Mouse (Mus musculus): Measurements from ENCODE around the gene Frrs1l. TPM values are rescaled to one million over a fixed set of nuclear protein-coding genes. Genes with fewer than 3 reads are reported as not detected.

Gene Frrs1l
- polyA plus RNA-seq, 1 experiment = not detected

GRCm38 (mm10) chr4:56989431-56990214 lies 568 bp downstream of the Frrs1l start:
- DNase-seq (ENCODE audit: low read depth) = no peak

DNA sequence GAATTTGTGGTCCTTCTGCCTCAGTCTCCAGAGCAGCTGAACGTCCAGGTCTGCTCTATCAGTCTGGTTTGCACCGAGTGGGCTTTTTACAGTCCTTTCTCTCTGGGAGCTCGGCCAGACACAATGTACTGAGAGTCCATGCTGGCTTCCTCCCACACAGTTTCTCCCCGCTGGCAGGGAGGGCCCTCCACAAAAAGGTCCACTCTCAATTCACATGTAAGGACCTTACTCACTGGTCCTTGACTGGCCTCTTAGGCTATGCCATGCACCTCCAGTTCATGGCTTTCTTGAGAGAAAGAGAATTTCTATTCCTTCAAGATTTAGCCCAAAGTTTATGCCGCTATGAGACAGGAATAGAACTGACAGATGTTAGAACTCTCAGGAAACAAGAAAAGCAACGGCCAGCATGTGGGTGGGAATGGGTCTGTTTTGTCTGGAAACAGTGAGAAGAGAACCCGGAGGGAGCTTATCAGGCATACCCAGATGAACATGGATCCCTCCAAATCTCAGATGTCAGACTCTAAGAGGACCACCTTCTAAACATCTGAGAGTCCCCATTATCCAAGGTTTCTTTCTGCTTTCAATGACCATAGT lies 24.5 kb downstream of the Frrs1l start:
- no peak for DNase-seq (ENCODE audit: low read depth)

DNA sequence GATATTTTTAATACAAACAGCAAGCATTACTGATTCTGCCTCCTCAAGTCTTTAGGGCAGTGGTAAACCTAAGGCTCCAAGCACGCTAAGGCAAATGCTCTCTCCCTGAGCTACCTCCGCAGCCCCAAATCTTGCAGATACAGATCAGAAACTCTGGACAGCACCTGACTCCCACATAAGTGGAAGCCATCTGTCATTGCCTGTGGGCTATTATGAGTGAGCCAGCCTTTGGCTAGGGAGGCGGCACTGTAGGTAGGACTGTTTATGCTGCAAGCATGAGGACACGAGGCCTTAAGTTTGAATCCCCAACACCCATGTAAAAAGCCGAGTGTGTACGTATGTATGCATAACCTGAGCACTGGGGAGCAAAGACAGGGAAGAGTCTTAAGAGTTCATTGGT lies 26.5 kb downstream of the Frrs1l start:
- no peak for DNase-seq (ENCODE audit: low read depth)

DNA sequence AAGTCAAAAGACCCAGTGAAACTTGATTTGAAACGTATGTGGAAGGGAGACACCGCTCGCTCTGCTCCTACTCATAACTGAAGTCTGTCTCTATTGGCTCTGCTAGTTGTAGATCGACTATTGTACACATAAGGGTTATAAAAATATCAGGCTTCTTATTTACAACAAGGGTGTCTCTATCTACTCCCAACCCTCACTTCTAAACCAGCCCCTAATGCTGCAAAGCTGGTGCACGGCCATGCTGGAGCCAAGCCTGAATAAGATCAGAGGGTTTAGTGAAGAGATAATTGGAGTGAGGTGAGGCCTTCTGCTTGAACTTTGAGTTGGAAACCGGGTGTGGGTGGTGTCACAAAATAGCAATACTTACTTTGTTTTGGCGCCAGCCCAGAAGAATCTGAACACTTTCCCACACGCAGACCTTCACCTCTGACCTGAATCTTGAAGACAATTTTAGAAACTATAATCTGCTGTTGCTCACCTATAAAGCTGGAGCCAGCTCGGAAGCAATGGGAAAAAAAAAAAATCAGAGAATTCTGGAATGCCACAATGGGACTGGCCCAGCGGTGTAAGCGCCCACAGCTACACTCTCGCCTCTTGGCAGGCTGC lies 28.8 kb downstream of the Frrs1l start:
- peak; percentile 49 for DNase-seq (ENCODE audit: low read depth)

DNA sequence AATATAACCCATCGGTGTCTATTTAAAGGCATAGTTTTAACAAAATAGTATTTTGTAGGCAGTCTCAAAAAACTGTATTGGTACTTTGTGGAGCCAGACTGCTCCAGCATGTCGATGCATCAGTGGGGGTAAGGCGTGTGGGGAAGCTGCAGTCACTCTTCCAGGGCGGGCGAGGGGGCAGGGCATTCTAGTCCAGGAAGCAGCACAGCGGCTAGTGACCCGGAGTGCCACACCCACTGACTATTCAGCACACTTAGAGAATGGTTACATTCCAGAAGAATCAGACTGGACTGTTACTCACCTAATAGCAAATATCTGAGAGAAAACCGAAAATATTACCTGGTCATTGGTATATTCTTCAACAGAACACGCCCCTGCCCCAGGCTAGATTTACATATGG lies 32.7 kb downstream of the Frrs1l start:
- DNase-seq (ENCODE audit: low read depth) = no peak

- no peak for DNase-seq (ENCODE audit: low read depth)
Measured at GRCm38 (mm10) chr4:56953235-56953634, 37.0 kb downstream of the Frrs1l start.

DNA sequence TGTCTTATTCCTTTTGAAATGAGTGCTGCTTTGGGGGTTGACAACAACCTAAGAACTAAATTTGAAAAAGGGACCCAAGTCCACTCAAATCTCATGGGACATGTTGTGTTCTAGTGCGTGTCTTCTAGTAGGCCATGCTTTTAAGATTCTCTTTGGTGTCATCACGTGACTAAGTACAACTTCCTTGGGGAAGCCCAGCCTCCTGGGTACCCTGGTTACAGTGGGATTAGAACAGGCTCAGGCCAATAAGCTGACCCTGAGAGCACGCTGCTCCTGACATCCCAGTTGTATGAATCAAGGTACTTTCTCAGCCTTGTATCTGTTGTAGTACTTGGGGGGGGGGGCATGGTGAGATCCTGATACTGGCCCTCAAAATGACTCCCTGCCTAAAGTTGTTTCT lies 38.5 kb downstream of the Frrs1l start:
- DNase-seq (ENCODE audit: low read depth) = no peak

DNA sequence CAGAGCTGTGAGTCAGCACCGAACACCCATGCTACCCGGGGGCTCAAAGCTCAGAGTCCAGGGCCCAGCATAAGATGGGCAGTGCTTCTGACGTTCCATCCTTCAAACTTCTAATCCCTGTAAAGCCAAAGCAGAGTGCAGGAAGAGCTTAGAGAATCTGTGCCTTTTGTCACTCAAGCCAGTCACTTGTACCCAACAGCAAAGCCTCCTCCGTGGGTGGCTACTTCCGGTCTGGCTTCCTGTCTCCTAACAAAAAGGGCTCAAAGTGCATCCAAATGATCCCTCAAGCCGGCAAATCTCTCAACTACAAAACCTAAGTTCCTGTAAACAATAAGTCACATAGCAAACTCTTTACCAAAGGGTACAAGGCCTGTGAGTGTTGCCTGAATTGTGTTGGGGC lies 40.7 kb downstream of the Frrs1l start:
- no peak for DNase-seq (ENCODE audit: low read depth)

- DNase-seq (ENCODE audit: low read depth) = peak; percentile 60
Measured at GRCm38 (mm10) chr4:56946641-56947640, 43.2 kb downstream of the Frrs1l start, which contains the start of gene Tmem245. Gene Tmem245, minus strand, starts transcription at chr4:56947437.

- DNase-seq (ENCODE audit: low read depth) = no peak
Measured at GRCm38 (mm10) chr4:56946180-56946579, 44.0 kb downstream of the Frrs1l start.

DNA sequence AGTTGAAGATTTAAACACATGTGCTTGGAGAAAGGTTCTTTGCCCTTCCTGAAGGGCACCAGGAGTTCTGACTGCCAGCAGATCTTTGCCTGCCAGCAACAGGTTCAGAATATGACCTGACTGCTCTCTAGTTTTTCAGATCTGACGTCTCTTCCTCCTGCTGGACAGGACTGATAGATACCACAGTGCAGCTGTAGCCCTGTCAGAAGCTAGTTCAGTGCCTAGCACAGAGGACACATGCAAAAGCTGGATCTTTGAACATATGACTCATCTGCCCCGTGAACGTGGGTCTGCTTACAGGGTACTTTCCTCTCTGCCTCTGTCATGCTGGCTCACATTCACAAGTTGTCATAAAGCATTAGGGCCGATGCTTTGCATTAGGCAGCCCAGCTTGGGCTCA lies 45.9 kb downstream of the Frrs1l start:
- DNase-seq (ENCODE audit: low read depth) = no peak

DNA sequence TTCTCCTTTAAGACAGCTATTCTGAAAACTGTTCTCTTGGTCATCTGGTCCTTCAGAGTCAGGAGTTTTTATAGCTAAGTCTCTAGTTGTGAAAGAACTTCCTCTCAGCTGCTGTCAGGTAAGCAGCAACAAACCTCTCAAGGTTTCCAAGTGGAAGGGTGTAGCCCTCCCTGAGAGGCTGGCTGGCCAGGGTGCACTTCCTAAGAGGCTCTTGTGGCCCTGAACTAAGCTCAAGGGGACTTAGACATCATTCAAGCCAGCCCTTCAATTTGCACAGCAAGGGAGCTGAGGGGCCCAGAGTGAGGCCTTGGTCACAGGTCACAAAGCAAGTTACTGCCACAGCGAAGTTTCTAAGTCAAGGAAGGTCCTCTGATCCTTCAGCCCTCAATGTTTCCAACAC lies 46.9 kb downstream of the Frrs1l start:
- no peak for DNase-seq (ENCODE audit: low read depth)

- no peak for DNase-seq (ENCODE audit: low read depth)
Measured at GRCm38 (mm10) chr4:56942567-56942966, 47.6 kb downstream of the Frrs1l start.

GRCm38 (mm10) chr4:56941481-56941880 lies 48.7 kb downstream of the Frrs1l start:
- DNase-seq (ENCODE audit: low read depth) = no peak

- no peak for DNase-seq (ENCODE audit: low read depth)
Measured at GRCm38 (mm10) chr4:56937136-56937535, 53.1 kb downstream of the Frrs1l start.

GRCm38 (mm10) chr4:56935327-56935726 lies 54.9 kb downstream of the Frrs1l start:
- DNase-seq (ENCODE audit: low read depth) = no peak

DNA sequence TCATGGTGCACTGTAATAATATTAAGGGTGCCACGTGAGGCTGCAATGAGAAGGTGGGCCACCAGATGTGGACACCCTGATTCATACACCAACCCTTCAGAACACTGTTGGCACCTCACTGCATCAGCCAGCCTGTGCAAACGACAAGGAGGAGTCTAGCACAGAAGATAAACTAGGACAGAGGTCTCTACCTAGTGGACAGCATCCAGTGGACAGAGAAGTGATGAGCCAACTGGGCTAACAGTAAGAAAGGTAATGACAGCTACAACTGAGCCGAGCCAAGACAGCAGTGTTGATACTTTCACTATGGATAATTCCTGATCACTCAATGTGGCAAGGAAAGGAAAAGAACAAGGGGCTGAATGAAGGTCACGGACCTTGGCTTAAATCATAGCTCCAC lies 57.0 kb downstream of the Frrs1l start:
- DNase-seq (ENCODE audit: low read depth) = no peak

DNA sequence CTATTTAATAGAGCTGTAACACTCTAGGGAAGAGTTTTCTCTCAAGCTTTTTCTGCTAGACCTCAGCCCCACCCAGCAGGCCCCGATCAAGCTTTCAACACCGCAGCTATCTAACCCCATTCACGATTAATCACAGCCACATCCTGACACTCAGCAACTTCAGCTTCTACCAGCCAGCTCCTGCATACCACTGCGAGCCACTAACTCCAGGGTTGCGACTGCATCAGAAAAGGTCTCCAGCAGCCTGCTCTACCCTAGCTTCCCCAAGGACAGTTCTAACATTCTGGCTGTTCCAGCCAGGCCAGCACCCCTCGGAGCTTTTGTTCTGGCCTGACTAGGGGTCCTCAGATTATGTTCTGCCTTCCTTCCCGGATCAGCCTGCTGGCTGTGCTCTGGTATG lies 58.1 kb downstream of the Frrs1l start:
- no peak for DNase-seq (ENCODE audit: low read depth)

DNA sequence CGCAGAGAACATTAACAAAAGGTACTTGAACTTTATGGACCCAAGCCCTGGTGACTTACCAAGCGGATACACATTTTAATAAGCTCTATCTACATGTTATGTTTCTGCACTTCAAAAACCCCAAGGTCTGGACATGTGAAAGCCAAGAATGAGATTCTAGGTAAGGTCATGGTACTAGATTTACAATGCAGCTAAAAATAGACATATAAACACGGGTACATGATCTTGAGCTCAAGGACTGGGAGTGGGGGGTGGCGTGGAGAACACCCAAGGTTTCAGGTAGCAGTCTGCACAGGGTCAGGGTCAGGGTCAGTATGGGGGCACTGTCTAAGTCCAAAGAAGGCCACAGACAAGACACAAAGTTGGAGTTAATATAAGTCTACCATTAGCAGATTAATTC lies 59.9 kb downstream of the Frrs1l start:
- DNase-seq (ENCODE audit: low read depth) = no peak

GRCm38 (mm10) chr4:56926971-56927370 lies 63.2 kb downstream of the Frrs1l start:
- DNase-seq (ENCODE audit: low read depth) = no peak

DNA sequence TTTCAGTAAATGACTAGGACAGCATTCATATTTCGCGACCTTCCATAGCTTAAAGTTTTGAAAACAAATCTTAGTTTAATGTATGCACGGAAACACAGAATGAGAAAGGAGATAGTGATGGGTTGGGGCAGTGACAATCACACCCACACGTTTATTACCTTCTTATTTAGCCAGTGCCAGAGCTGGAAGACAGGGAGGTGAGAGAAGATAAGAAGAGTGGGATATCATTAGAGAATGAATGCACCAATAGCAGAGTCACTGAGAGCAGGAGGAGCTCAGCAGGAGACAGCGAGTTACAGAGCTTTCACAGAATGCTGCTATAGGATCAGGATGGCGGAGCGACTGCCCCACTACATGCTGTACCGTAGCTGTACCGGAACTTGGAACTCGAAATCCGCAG lies 68.0 kb downstream of the Frrs1l start:
- no peak for DNase-seq (ENCODE audit: low read depth)
